Mouse (Mus musculus) intestine, embryonic 14.5 days (tissue): ENCODE measurements at regions not wholly inside any gene's neighbourhood (a gene's known extent, or its start where the extent isn't known, plus 50 kb on each side); places are given as distances from the start of the nearest gene placed in this dataset.
A peak's percentile ranks its signal among the peaks of the same experiment; 100 is the strongest.

Experiments
- ATAC-seq: fragments of 200-750 bp; cut with Nextera tagmentation; replicated peaks from 2 replicates; pipeline ENCODE4 v1.8.0; 2017; ENCODE audit warnings: low read depth, moderate number of reproducible peaks, moderate TSS enrichment, moderate library complexity; ENCODE audit not compliant: low FRiP score, low TSS enrichment
- DNase-seq: peaks from one replicate; pipeline ENCODE4 v3.0.0-alpha.2; 2018; ENCODE audit warnings: low spot score
- H3K27ac ChIP-seq: fragments of 300-500 bp; sonication (generic); 2 replicates; pipeline ENCODE4 v1.5.1; 2014; ENCODE audit warnings: low read depth, mild to moderate bottlenecking, control low read depth
- H3K27me3 ChIP-seq: fragments of 300-500 bp; sonication (generic); replicated peaks from 2 replicates; pipeline ENCODE4 v1.6.1; 2014; ENCODE audit warnings: low read length, control low read depth; ENCODE audit not compliant: control insufficient read depth, insufficient read depth
- H3K36me3 ChIP-seq: fragments of 300-500 bp; sonication (generic); 2 replicates; pipeline ENCODE4 v1.6.1; 2014; ENCODE audit warnings: low read length, control low read depth; ENCODE audit not compliant: control insufficient read depth, insufficient read depth
- H3K4me1 ChIP-seq: fragments of 300-500 bp; sonication (generic); replicated peaks from 2 replicates; pipeline ENCODE4 v1.6.1; 2014; ENCODE audit warnings: low read length, control low read depth, mixed read lengths; ENCODE audit not compliant: control insufficient read depth, insufficient read depth
- H3K4me2 ChIP-seq: fragments of 300-500 bp; sonication (generic); 2 replicates; pipeline ENCODE4 v1.6.1; 2014; ENCODE audit warnings: low read length
- H3K4me3 ChIP-seq: fragments of 300-500 bp; sonication (generic); 2 replicates; pipeline ENCODE4 v1.5.1; 2014; ENCODE audit warnings: low read depth, low read length, control low read depth, mixed read lengths
- H3K9ac ChIP-seq: fragments of 300-500 bp; sonication (generic); 2 replicates; pipeline ENCODE4 v1.6.1; 2014; ENCODE audit warnings: mild to moderate bottlenecking, low read length
- H3K9me3 ChIP-seq: fragments of 300-500 bp; sonication (generic); 2 replicates; pipeline ENCODE4 v1.6.1; 2016; ENCODE audit warnings: low read length, control low read depth; ENCODE audit not compliant: control insufficient read depth
- WGBS: fragments of 180-500 bp; shearing (Covaris S2); extraction: QIAGEN DNeasy Blood & Tissue Kit; methylation state at CpG from one replicate; pipeline ENCODE4 v1.1.7; 2014; 5-methylcytosine and 5-hydroxymethylcytosine counted together

DNA sequence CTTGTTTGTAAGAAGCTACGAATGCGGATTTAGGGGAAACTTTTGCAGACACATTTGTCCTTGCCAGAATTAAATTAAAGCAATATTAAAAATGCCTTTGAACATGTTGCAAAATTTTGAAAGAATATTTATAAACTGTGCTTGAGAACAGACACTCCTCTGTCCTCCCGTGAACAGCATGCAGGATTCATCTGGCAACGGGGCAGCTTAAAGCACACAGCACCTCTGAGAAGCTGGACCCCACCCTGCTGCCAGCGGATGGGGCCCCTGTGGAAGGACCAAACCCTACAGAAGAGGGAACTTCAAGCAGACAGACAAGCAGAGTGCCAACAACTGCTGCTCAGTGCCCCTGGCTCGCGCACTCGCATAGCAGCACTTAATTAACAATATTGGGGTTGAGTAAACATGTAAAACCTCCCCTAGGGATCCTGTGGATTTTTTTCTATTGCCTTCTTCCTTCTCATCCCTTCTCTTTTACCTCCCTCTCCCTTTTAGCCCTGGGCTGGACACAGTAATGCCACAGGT is 226.6 kb downstream of the Irx1 start:
- H3K27me3 ChIP-seq, result no peaks in the 10 kb centered on the region
- no peaks in the 10 kb centered on the region for H3K36me3 ChIP-seq
- H3K4me3 ChIP-seq, result no peak overlapping the region
- no peak overlapping the region for H3K27ac ChIP-seq
- H3K4me2 ChIP-seq, result no peak overlapping the region
- no peaks in the 10 kb centered on the region for H3K9me3 ChIP-seq
- DNase-seq, result no peak
- ATAC-seq, result no peak
- WGBS, result 63% methylated on average over 8 of the region's 8 CpGs
- no peaks in the 10 kb centered on the region for H3K4me1 ChIP-seq
- H3K9ac ChIP-seq, result no peak overlapping the region

DNA sequence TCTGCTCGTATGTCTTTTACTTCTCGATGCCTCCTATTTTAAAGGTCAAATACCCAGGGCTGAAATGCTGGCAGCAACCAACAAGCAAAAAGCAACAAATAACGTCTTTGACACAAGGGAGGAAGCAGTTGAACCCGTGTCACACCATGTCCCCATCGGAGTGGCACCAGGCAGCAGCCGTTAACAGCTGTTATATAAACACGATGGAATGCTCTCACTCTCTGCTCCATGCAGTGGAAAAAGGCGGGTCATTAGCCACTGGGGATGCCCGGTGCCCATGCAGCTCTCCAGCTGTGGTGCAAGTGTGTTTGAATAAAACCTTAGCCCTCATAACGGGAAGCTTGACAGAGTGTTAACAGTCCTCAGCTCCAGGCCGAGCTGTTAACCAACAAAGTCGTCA is 229.3 kb downstream of the Irx1 start:
- no peaks in the 10 kb centered on the region for H3K9me3 ChIP-seq
- WGBS, result 33% methylated on average over 12 of the region's 12 CpGs
- no peaks in the 10 kb centered on the region for H3K27me3 ChIP-seq
- H3K4me2 ChIP-seq, result no peak overlapping the region
- no peak overlapping the region for H3K4me3 ChIP-seq
- no peak overlapping the region for H3K9ac ChIP-seq
- no peak for ATAC-seq
- no peaks in the 10 kb centered on the region for H3K4me1 ChIP-seq
- H3K36me3 ChIP-seq, result no peaks in the 10 kb centered on the region
- peak; percentile 47 for DNase-seq
- no peak overlapping the region for H3K27ac ChIP-seq

DNA sequence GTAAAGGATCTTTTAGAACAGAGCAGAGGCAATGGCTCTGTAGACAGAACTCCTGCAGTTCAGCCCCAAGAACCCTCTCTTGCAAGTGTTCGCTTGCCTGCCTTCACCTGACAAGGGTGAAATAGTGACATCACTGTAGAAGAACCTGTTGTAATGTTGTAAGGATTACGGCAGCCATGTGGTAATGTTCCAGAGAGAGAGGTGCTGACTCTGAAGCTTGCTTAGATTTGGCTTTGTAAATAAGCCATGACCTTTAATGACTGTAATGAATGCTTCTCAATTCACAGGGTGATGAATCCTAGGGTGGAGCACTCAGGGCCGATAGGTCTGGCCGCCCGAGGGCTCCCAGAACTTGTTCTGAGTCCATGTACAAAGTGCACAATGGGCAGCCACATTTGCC is 230.2 kb downstream of the Irx1 start:
- H3K4me1 ChIP-seq, result no peaks in the 10 kb centered on the region
- H3K27ac ChIP-seq, result no peak overlapping the region
- H3K4me3 ChIP-seq, result no peak overlapping the region
- H3K36me3 ChIP-seq, result no peaks in the 10 kb centered on the region
- no peaks in the 10 kb centered on the region for H3K27me3 ChIP-seq
- no peaks in the 10 kb centered on the region for H3K9me3 ChIP-seq
- WGBS, result 73% methylated on average over 5 of the region's 5 CpGs
- ATAC-seq (no peak), DNase-seq (peak; percentile 35)
- no peak overlapping the region for H3K9ac ChIP-seq
- H3K4me2 ChIP-seq, result no peak overlapping the region

DNA sequence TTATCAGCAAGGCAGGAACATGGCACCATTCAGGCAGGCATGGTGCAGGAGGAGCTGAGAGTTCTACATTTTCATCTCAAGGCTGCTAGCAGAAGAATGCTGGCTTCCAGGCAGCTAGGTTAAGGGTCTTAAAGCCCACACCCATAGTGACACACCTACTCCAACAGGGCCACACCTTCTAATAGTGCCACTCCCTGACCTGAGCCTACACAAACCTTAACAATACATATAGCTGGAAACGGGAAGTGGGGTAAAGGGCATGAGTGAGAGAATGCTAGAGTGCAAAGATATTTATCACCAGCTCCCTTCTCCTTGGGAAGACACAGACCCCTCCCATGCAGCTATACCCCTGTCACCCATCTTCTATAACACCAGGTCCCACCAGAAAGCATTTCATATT is 230.6 kb downstream of the Irx1 start:
- no peaks in the 10 kb centered on the region for H3K9me3 ChIP-seq
- no peak overlapping the region for H3K4me2 ChIP-seq
- no peak overlapping the region for H3K9ac ChIP-seq
- DNase-seq (no peak), ATAC-seq (no peak)
- H3K27ac ChIP-seq, result no peak overlapping the region
- no peaks in the 10 kb centered on the region for H3K4me1 ChIP-seq
- H3K36me3 ChIP-seq, result no peaks in the 10 kb centered on the region
- H3K4me3 ChIP-seq, result no peak overlapping the region
- 68% methylated on average over 1 of the region's 1 CpGs for WGBS
- H3K27me3 ChIP-seq, result no peaks in the 10 kb centered on the region

DNA sequence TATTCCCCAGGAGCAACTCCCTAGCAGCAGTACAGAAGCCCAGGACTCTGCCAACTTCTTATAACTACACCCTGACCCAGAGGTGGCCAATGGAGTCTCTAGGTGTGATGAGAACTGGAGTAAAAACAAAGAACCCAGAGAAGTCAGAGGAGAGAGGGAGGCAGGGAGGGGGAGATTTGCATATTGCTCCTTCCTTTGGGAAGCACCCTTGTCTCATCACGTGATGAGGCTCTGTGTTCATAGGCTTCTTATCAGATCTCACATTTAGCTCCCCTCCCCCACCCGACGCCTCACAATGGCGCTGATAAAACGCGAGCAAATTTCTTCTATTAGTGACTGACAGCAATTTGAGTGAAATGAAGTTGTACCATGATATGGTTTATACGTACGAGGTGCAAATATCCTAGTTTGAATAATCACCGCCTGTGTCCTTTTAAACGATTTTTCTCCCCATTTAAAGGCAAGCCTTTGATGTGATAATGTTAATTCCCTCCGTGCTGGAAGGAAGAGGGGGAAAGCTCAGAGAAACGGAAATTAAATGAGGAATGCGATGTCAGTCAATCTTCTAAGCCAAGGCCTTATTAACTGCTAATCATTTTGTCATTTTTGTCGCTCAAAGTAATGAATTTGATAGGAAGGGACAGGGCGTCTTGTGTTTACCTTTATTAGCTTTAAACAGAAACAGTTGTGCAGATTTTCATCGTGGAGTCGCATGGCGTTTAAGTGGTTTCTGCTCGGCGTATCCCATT is 273.3 kb downstream of the Irx1 start:
- ATAC-seq, result no peak
- no peaks in the 10 kb centered on the region for H3K36me3 ChIP-seq
- H3K4me1 ChIP-seq, result no peaks in the 10 kb centered on the region
- no peak for DNase-seq
- no peaks in the 10 kb centered on the region for H3K27me3 ChIP-seq
- H3K9ac ChIP-seq, result no peak overlapping the region
- H3K9me3 ChIP-seq, result no peaks in the 10 kb centered on the region
- H3K27ac ChIP-seq, result no peak overlapping the region
- H3K4me2 ChIP-seq, result no peak overlapping the region
- WGBS, result 29% methylated on average over 20 of the region's 20 CpGs
- no peak overlapping the region for H3K4me3 ChIP-seq

DNA sequence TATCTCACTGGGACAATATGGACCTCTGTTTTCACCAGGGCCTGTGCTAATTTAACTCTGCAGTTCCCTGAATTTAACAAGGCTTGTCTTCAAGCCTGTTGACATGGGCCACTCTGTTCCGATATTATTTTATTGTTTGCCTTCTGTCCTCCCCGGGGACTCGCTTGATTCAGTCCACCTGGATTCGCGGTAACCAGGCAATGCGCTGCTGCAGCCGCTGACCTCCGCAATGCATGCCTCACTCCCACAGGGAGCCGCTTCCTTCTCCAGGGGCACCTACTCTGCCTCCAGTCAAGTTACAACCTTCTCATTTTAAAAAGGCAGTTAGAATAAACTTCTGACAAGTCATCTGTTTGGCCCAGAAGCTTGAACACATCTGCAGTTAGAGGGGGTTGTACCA is 274.3 kb downstream of the Irx1 start:
- H3K27ac ChIP-seq, result no peak overlapping the region
- no peak overlapping the region for H3K4me3 ChIP-seq
- no peaks in the 10 kb centered on the region for H3K9me3 ChIP-seq
- H3K27me3 ChIP-seq, result no peaks in the 10 kb centered on the region
- WGBS, result 37% methylated on average over 9 of the region's 9 CpGs
- no peaks in the 10 kb centered on the region for H3K36me3 ChIP-seq
- H3K4me2 ChIP-seq, result no peak overlapping the region
- no peaks in the 10 kb centered on the region for H3K4me1 ChIP-seq
- no peak overlapping the region for H3K9ac ChIP-seq
- ATAC-seq (no peak), DNase-seq (no peak)

DNA sequence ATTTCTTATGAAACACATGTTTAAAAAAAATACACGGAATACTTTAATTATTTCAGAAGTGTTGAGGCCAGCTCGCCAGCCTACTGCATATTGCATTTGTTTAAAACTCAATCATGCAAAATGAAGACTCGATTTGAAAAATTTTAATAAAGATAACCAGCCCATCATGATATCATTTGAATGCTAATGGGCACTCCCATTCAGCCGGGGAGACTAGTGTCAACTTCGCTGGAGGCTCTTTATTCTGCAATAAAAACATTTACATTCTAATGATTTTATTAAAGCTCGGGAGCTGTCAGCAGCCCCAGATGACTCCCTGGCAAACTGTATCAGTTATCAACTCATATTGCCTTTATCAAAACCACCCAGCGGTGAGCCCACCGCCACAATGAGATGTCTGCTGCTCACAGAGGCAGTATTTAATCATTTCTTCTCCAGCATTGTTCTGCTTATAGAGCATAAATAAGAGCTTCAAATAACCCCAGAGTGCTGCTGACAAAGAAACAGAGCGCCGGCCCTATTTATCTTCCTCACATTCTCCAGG is 287.4 kb downstream of the Irx1 start:
- Histone ChIP-seq H3K27ac (no peak overlapping the region), H3K4me1 (no peaks in the 10 kb centered on the region), H3K9me3 (no peaks in the 10 kb centered on the region), H3K4me3 (no peak overlapping the region), H3K4me2 (no peak overlapping the region), H3K27me3 (no peaks in the 10 kb centered on the region), H3K36me3 (no peaks in the 10 kb centered on the region), H3K9ac (no peak overlapping the region)
- 74% methylated on average over 10 of the region's 10 CpGs for WGBS
- ATAC-seq, result no peak
- DNase-seq, result no peak

DNA sequence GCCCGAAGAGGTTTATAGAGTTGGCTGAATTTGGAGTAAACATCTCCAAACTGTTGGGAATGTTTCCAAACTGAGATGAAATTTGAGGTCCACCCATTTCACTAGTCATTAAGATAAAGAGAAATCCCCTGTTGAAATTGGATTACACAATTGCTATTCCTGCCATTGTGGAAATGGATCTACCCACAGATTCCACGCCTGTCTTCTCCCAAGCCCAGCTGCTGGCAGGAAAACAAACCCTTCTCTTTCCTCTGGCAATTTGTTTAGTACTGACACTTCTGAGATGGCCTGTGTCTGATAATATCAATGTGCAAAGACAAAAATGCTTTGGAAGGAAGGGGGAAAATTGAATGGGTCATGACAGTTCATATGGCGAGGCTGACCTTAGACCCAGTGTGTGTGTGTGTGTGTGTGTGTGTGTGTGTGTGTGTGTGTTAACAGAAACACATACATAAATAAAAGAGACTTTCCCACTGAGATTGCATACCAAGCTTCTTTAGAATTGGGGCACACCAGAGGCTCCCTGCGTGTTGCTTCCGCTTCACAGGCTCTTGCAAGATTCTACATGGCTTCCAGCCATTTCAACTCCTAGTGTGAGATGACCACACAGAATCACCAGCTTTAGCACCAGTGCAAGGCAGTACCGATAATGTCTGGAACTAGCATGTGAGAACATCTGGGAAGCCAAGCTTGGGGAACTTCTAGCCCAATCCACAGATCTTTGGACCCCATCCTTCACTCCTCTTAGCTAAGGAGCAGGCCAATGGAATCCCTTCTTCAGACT is 293.4 kb downstream of the Irx1 start:
- Histone ChIP-seq H3K27me3 (no peaks in the 10 kb centered on the region), H3K27ac (no peak overlapping the region), H3K4me2 (no peak overlapping the region), H3K9me3 (no peaks in the 10 kb centered on the region), H3K9ac (no peak overlapping the region), H3K36me3 (no peaks in the 10 kb centered on the region), H3K4me1 (no peaks in the 10 kb centered on the region), H3K4me3 (no peak overlapping the region)
- 71% methylated on average over 6 of the region's 6 CpGs for WGBS
- DNase-seq (no peak), ATAC-seq (no peak)
